Mouse (Mus musculus) heart, adult 2 months (tissue): Measurements from ENCODE around the gene Pus7l.

Experiments used
- CTCF ChIP-seq: fragments of 200-600 bp; IDR thresholded peaks from 2 replicates; pipeline ENCODE4 v1.8.1; 2022; ENCODE audit warnings: antibody characterized with exemption, mild to moderate bottlenecking, moderate library complexity
- EP300 ChIP-seq: fragments of 200-500 bp; IDR thresholded peaks from 2 replicates; pipeline ENCODE4 v1.6.1; 2011; ENCODE audit warnings: low read depth, low read length, control low read depth; ENCODE audit not compliant: insufficient read depth
- POLR2A ChIP-seq: fragments of 200-500 bp; IDR thresholded peaks from 2 replicates; pipeline ENCODE4 v1.6.1; 2011; ENCODE audit warnings: mild to moderate bottlenecking, low read depth, low read length, control low read depth; ENCODE audit not compliant: insufficient read depth

DNA sequence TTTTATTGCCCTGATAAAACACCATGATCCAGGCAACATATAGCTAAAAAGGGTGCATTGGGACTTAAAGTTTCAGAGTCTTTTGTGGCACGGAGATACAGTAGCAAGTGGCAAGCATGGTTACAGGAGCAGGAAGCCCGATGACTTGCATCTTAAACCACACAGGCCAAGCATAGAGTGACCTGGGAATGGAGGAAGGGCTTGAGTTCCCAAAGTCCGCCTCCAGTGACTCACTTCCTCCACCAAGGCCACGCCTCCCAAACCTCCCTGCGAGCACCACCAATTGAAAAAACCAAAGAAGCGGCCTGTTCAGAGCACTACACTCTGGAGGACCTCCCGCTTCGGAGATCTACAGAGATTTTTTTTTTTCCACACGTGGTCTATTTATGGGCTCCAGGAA is 22.5 kb upstream of the Pus7l start:
- TF ChIP-seq CTCF: no peak
- TF ChIP-seq EP300: no peak
- no peak for TF ChIP-seq POLR2A
